Mouse (Mus musculus) embryonic facial prominence, embryonic 10.5 days (tissue): ENCODE data around the gene Cacnb3. TPM values are rescaled to one million over a fixed set of nuclear protein-coding genes. Genes with fewer than 3 reads are reported as not detected.

Experiments used
- DNase-seq: peaks from one replicate; pipeline ENCODE4 v3.0.0-alpha.2; 2017; ENCODE audit warnings: low spot score
- H3K27ac ChIP-seq: fragments of 300-500 bp; sonication (generic); replicated peaks from 2 replicates; pipeline ENCODE4 v1.5.1; 2016; ENCODE audit warnings: mild to moderate bottlenecking
- H3K27me3 ChIP-seq: fragments of 300-500 bp; sonication (generic); replicated peaks from 2 replicates; pipeline ENCODE4 v1.6.1; 2016; ENCODE audit warnings: low read depth, mild to moderate bottlenecking; ENCODE audit not compliant: poor library complexity, severe bottlenecking
- H3K36me3 ChIP-seq: fragments of 300-500 bp; sonication (generic); replicated peaks from 2 replicates; pipeline ENCODE4 v1.6.1; 2016; ENCODE audit warnings: mild to moderate bottlenecking, moderate library complexity
- H3K4me1 ChIP-seq: fragments of 300-500 bp; sonication (generic); 2 replicates; pipeline ENCODE4 v1.6.1; 2016
- H3K4me3 ChIP-seq: fragments of 300-500 bp; sonication (generic); 2 replicates; pipeline ENCODE4 v1.5.1; 2016; ENCODE audit warnings: mild to moderate bottlenecking, moderate library complexity
- H3K9me3 ChIP-seq: fragments of 300-500 bp; sonication (generic); 2 replicates; pipeline ENCODE4 v1.6.1; 2016; ENCODE audit warnings: mild to moderate bottlenecking
- WGBS: fragments of 180-500 bp; shearing (Covaris S2); methylation state at CpG from one replicate; pipeline ENCODE4 v1.1.7; 2016; 5-methylcytosine and 5-hydroxymethylcytosine counted together
- polyA plus RNA-seq: library from polyadenylated mRNA; unstranded; fragments of >200 nt; fragmentation: Nextera tagmentation; extraction: Ambion mirVana; gene quantifications from 2 replicates; pipeline ENCODE4 v1.2.1, GENCODE M21; 2016

Gene Cacnb3
- polyA plus RNA-seq, 1 experiment from 2014 or later = 37.0 TPM

GRCm38 (mm10) chr15:98691486-98692147 is 61.0 kb downstream of the Cacnb3 start:
- Histone ChIP-seq H3K27me3 (no peaks in the 10 kb centered on the region), H3K4me1 (peaks cover 42% of the 10 kb centered on the region), H3K36me3 (no peaks in the 10 kb centered on the region), H3K4me3 (peak overlapping the region; percentile 21; the same call in 1 of the 2 replicates), H3K27ac (peak overlapping the region; percentile 63), H3K9me3 (no peaks in the 10 kb centered on the region)
- 14% methylated on average over 7 of the region's 7 CpGs for WGBS
- DNase-seq = peak; percentile 44

- Histone ChIP-seq H3K27me3 (no peaks in the 10 kb centered on the region), H3K9me3 (no peaks in the 10 kb centered on the region), H3K4me3 (peak overlapping the region; percentile 1; the same call in 1 of the 2 replicates), H3K36me3 (no peaks in the 10 kb centered on the region), H3K4me1 (peaks cover 42% of the 10 kb centered on the region), H3K27ac (no peak overlapping the region)
- peak; percentile 29 for DNase-seq
- 47% methylated on average over 11 of the region's 11 CpGs for WGBS
Observed at GRCm38 (mm10) chr15:98692171-98692715, 61.6 kb downstream of the Cacnb3 start.

Other genes with a start within 250 kb of the Cacnb3 start
- gene Olfr283, start 249.9 kb upstream of the Cacnb3 start, polyA plus RNA-seq = not detected in 2 replicates
- not detected in 2 replicates for gene Olfr282, start 199.6 kb upstream of the Cacnb3 start, polyA plus RNA-seq
- not detected in 2 replicates for gene Olfr281, start 178.3 kb upstream of the Cacnb3 start, polyA plus RNA-seq
- not detected in 2 replicates for gene OR5BS1P, start 160.9 kb upstream of the Cacnb3 start, polyA plus RNA-seq
- gene Lalba, start 148.1 kb upstream of the Cacnb3 start, polyA plus RNA-seq = 0.20 and 0.26 TPM in 2 replicates
- gene Olfr279, start 138.4 kb upstream of the Cacnb3 start, polyA plus RNA-seq = not detected in 2 replicates
- 151 and 152 TPM in 2 replicates for gene Kansl2, start 96.6 kb upstream of the Cacnb3 start, polyA plus RNA-seq
- gene Ccnt1, start 59.9 kb upstream of the Cacnb3 start, polyA plus RNA-seq = 64.5 and 64.6 TPM in 2 replicates
- 0.39 TPM in 1 of 2 replicates, not detected in the other for gene 4930415O20Rik, start 59.8 kb upstream of the Cacnb3 start, polyA plus RNA-seq
- 11.6 and 14.0 TPM in 2 replicates for gene Adcy6, start 20.8 kb upstream of the Cacnb3 start, polyA plus RNA-seq
- gene Ddx23, start 32.1 kb downstream of the Cacnb3 start, polyA plus RNA-seq = 31.2 and 32.1 TPM in 2 replicates
- 0.88 and 1.5 TPM in 2 replicates for gene Rnd1, start 46.6 kb downstream of the Cacnb3 start, polyA plus RNA-seq
- 0.60 and 0.80 TPM in 2 replicates for gene Ccdc65, start 77.4 kb downstream of the Cacnb3 start, polyA plus RNA-seq
- 23.2 and 26.3 TPM in 2 replicates for gene Fkbp11, start 97.4 kb downstream of the Cacnb3 start, polyA plus RNA-seq
- gene Arf3, start 132.4 kb downstream of the Cacnb3 start, polyA plus RNA-seq = 41.6 and 43.1 TPM in 2 replicates
- 0.34 and 0.40 TPM in 2 replicates for gene Wnt10b, start 147.3 kb downstream of the Cacnb3 start, polyA plus RNA-seq
- 1.0 and 1.5 TPM in 2 replicates for gene Wnt1, start 159.0 kb downstream of the Cacnb3 start, polyA plus RNA-seq
- not detected in 2 replicates for gene Ddn, start 178.7 kb downstream of the Cacnb3 start, polyA plus RNA-seq
- gene Prkag1, start 200.7 kb downstream of the Cacnb3 start, polyA plus RNA-seq = 83.5 and 85.3 TPM in 2 replicates
- gene Kmt2d, start 240.4 kb downstream of the Cacnb3 start, polyA plus RNA-seq = 12.1 and 12.7 TPM in 2 replicates